Mouse (Mus musculus) yolk sac, embryonic 10.5 days (tissue): ENCODE measurements at regions not wholly inside any gene's neighbourhood (a gene's known extent, or its start where the extent isn't known, plus 50 kb on each side); places are given as distances from the start of the nearest gene placed in this dataset.
A peak's percentile ranks its signal among the peaks of the same experiment; 100 is the strongest.

Source experiments
- DNase-seq: peaks from one replicate; pipeline ENCODE4 v3.0.0-alpha.2; 2017; ENCODE audit warnings: low spot score

- DNase-seq: no peak
Measured at GRCm38 (mm10) chr11:45647888-45648287, 204.0 kb upstream of the Clint1 start.

- no peak for DNase-seq
Measured at GRCm38 (mm10) chr11:45656260-45656659, 195.6 kb upstream of the Clint1 start.

- no peak for DNase-seq
Measured at GRCm38 (mm10) chr11:45670156-45670830, 181.6 kb upstream of the Clint1 start.

- peak; percentile 14 for DNase-seq
Measured at GRCm38 (mm10) chr11:45678666-45679292, 173.1 kb upstream of the Clint1 start.

GRCm38 (mm10) chr11:45679293-45679673, 172.6 kb upstream of the Clint1 start:
- no peak for DNase-seq

- DNase-seq: no peak
Measured at GRCm38 (mm10) chr11:45685571-45685970, 166.3 kb upstream of the Clint1 start.

- DNase-seq: no peak
Measured at GRCm38 (mm10) chr11:45693206-45693605, 158.6 kb upstream of the Clint1 start.

- no peak for DNase-seq
Measured at GRCm38 (mm10) chr11:45701506-45701905, 150.3 kb upstream of the Clint1 start.

GRCm38 (mm10) chr11:45702916-45703315, 148.9 kb upstream of the Clint1 start:
- DNase-seq: no peak

GRCm38 (mm10) chr11:45704411-45704810, 147.4 kb upstream of the Clint1 start:
- DNase-seq: no peak

- DNase-seq: no peak
Measured at GRCm38 (mm10) chr11:45718630-45719029, 133.2 kb upstream of the Clint1 start.

- DNase-seq: no peak
Measured at GRCm38 (mm10) chr11:45719821-45720220, 132.0 kb upstream of the Clint1 start.

GRCm38 (mm10) chr11:45736561-45736960, 115.3 kb upstream of the Clint1 start:
- no peak for DNase-seq

- DNase-seq: no peak
Measured at GRCm38 (mm10) chr11:45738331-45738730, 113.5 kb upstream of the Clint1 start.

- no peak for DNase-seq
Measured at GRCm38 (mm10) chr11:45745941-45746340, 105.9 kb upstream of the Clint1 start.

GRCm38 (mm10) chr11:45750249-45750648, 101.6 kb upstream of the Clint1 start:
- DNase-seq: no peak

- peak; percentile 46 for DNase-seq
Measured at GRCm38 (mm10) chr11:45752237-45752636, 99.6 kb upstream of the Clint1 start.

GRCm38 (mm10) chr11:45752791-45753190, 99.1 kb upstream of the Clint1 start:
- DNase-seq: no peak

- DNase-seq: no peak
Measured at GRCm38 (mm10) chr11:45767081-45767480, 84.8 kb upstream of the Clint1 start.

- DNase-seq: peak; percentile 11
Measured at GRCm38 (mm10) chr11:45782435-45782834, 69.4 kb upstream of the Clint1 start.

GRCm38 (mm10) chr11:45785806-45786205, 66.0 kb upstream of the Clint1 start:
- no peak for DNase-seq

- DNase-seq: no peak
Measured at GRCm38 (mm10) chr11:45787408-45787807, 64.4 kb upstream of the Clint1 start.

GRCm38 (mm10) chr11:45789886-45790285, 62.0 kb upstream of the Clint1 start:
- DNase-seq: no peak

- no peak for DNase-seq
Measured at GRCm38 (mm10) chr11:45790504-45790903, 61.3 kb upstream of the Clint1 start.
